Mouse (Mus musculus): Measurements from ENCODE around the gene Zcchc8.

DNA sequence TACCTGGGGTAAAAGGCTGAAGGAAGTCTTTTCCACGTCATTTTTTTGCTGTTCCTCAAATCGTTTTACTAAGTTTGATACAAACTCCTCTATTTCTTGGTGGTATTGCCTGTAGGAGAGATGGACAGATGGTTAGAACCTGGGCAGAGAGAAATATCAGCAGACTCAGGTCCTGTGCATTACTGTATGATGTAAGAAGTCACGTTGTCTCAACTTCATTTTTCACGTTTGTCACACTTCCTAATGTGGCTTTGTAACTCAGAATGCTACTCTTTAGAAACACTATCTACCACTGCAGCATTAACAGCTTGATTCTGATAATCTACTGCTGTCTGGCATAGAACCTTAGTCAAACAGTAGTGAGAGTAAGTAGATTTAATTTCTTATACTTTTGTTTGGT lies 6.3 kb downstream of the Zcchc8 start:
- TF ChIP-seq CTCF (conservative IDR thresholded peaks at IDR 0.05; ENCODE audit: insufficient read depth, insufficient read length, low read depth, low read length) = no peak
- no peak for TF ChIP-seq POLR2A (IDR thresholded peaks at IDR 0.05; ENCODE audit: low read depth, low read length)
